23 mouse cellular contexts compared by ENCODE assay signal in genomic region chr14:101829676-101830075, GRCm38 (mm10).
DNase-seq lines count a peak whose midpoint lies in the region; ATAC-seq and TF ChIP-seq lines count a peak whose summit lies in the region.
"Had no signal": no experiment of that assay in that cellular context is flagged by ENCODE, and none has a peak within 500 bp of the region (broad histone marks: within the 10 kb centered on the region; RNA-seq: fewer than 3 reads in every experiment).

No protein-coding gene starts in this region.

- no peaks in the 10 kb centered on the region for H3K79me2 ChIP-seq in heart, adult 2 months (replicated peaks; ENCODE audit: control insufficient read depth, insufficient read depth, low read length)

- H3K27ac ChIP-seq in embryonic facial prominence, embryonic 12.5 days = no peak overlapping the region
- H3K27ac ChIP-seq in embryonic facial prominence, embryonic 10.5 days (replicated peaks) = no peak overlapping the region
- H3K27ac ChIP-seq in heart, adult 2 months = peak overlapping the region; percentile 13; the same call in 1 of the 2 replicates
- H3K27ac ChIP-seq in heart, embryonic 10.5 days = no peak overlapping the region
- H3K27ac ChIP-seq in lung, embryonic 16.5 days (ENCODE audit: low read length) = no peak overlapping the region
- H3K27ac ChIP-seq: forebrain, embryonic 15.5 days; hindbrain, embryonic 12.5 days; kidney, embryonic 15.5 days; liver, embryonic 14.5 days; neural tube, embryonic 13.5 days had no signal

- H3K4me2 ChIP-seq in embryonic facial prominence, embryonic 12.5 days (replicated peaks) = no peak overlapping the region
- H3K4me2 ChIP-seq in lung, embryonic 16.5 days (ENCODE audit: low read depth, low read length) = no peak overlapping the region
- H3K4me2 ChIP-seq: forebrain, embryonic 15.5 days; heart, embryonic 13.5 days; hindbrain, embryonic 12.5 days; kidney, embryonic 15.5 days; midbrain, embryonic 11.5 days; neural tube, embryonic 13.5 days had no signal

- intact Hi-C loops in heart, adult 2 months (cut with DNase I) = loop anchor here (10.0 kb wide), 1 partner anchor 45 kb away; no protein-coding TSS in a partner anchor

- H3K4me3 ChIP-seq in embryonic facial prominence, embryonic 12.5 days = no peak overlapping the region
- H3K4me3 ChIP-seq in embryonic facial prominence, embryonic 10.5 days = no peak overlapping the region
- no peak overlapping the region for H3K4me3 ChIP-seq in heart, adult 2 months
- no peak overlapping the region for H3K4me3 ChIP-seq in heart, embryonic 10.5 days
- no peak overlapping the region for H3K4me3 ChIP-seq in lung, embryonic 16.5 days (ENCODE audit: low read length)
- H3K4me3 ChIP-seq: forebrain, embryonic 15.5 days; heart, embryonic 13.5 days; hindbrain, embryonic 12.5 days; kidney, embryonic 15.5 days; neural tube, embryonic 13.5 days had no signal

- WGBS in embryonic facial prominence, embryonic 12.5 days = 71% methylated on average over 5 of the region's 5 CpGs
- WGBS in embryonic facial prominence, embryonic 10.5 days = 79% methylated on average over 5 of the region's 5 CpGs
- 60% methylated on average over 5 of the region's 5 CpGs for WGBS in heart, adult 2 months
- WGBS in heart, embryonic 10.5 days = 82% methylated on average over 5 of the region's 5 CpGs
- 56% methylated on average over 5 of the region's 5 CpGs for WGBS in lung, embryonic 16.5 days

- H3K4me1 ChIP-seq in embryonic facial prominence, embryonic 12.5 days = 0 out of 2 replicates have a peak, but pooled peaks cover 3% of the 10 kb centered on the region
- H3K4me1 ChIP-seq in embryonic facial prominence, embryonic 10.5 days = peaks cover 11% of the 10 kb centered on the region
- H3K4me1 ChIP-seq in heart, adult 2 months (ENCODE audit: control insufficient read depth, insufficient read depth, low read length) = peaks cover 9% of the 10 kb centered on the region
- no peaks in the 10 kb centered on the region; the same call in 1 of the 2 replicates for H3K4me1 ChIP-seq in heart, embryonic 10.5 days
- H3K4me1 ChIP-seq in lung, embryonic 16.5 days (replicated peaks; ENCODE audit: control insufficient read depth, insufficient read depth, low read length) = peaks cover 14% of the 10 kb centered on the region; the same call in 1 of the 2 replicates
- H3K4me1 ChIP-seq: hindbrain, embryonic 12.5 days; neural tube, embryonic 13.5 days had no signal

- no peaks in the 10 kb centered on the region for H3K27me3 ChIP-seq in embryonic facial prominence, embryonic 12.5 days
- no peaks in the 10 kb centered on the region for H3K27me3 ChIP-seq in embryonic facial prominence, embryonic 10.5 days (replicated peaks; ENCODE audit: low read depth, poor library complexity, severe bottlenecking)
- no peaks in the 10 kb centered on the region for H3K27me3 ChIP-seq in heart, adult 2 months (ENCODE audit: control insufficient read depth, insufficient read depth, low read length)
- no peaks in the 10 kb centered on the region for H3K27me3 ChIP-seq in heart, embryonic 10.5 days (ENCODE audit: insufficient read depth, poor library complexity, severe bottlenecking)
- no peaks in the 10 kb centered on the region for H3K27me3 ChIP-seq in lung, embryonic 16.5 days (ENCODE audit: control insufficient read depth, insufficient read depth, low read depth, low read length)
- H3K27me3 ChIP-seq: forebrain, embryonic 15.5 days; heart, embryonic 13.5 days; hindbrain, embryonic 12.5 days; kidney, embryonic 15.5 days; neural tube, embryonic 13.5 days; Patski had no signal

- TF ChIP-seq CTCF in heart, adult 2 months (IDR thresholded peaks at IDR 0.05) = no peak

- no peak for TF ChIP-seq EP300 in heart, adult 2 months (IDR thresholded peaks at IDR 0.05; ENCODE audit: insufficient read depth, low read depth, low read length)

- DNase-seq in embryonic facial prominence, embryonic 10.5 days (ENCODE audit: low spot score) = no peak
- no peak for DNase-seq in heart, adult 2 months
- DNase-seq in heart, embryonic 10.5 days (ENCODE audit: low spot score) = no peak
- DNase-seq in lung, postnatal 36 days = no peak
- no peak for DNase-seq in cerebellum, adult 8-10 months
- DNase-seq in cerebellum, adult 11 months = no peak
- DNase-seq: adrenal gland, postnatal 10 days; cerebellum, adult 18-20 months; liver; lung, adult 2 months; right cerebral cortex, postnatal 4 days had no signal

- H3K9ac ChIP-seq in embryonic facial prominence, embryonic 12.5 days = no peak overlapping the region
- peak overlapping the region; percentile 50 for H3K9ac ChIP-seq in heart, adult 2 months (ENCODE audit: low read depth, low read length)
- no peak overlapping the region for H3K9ac ChIP-seq in lung, embryonic 16.5 days (ENCODE audit: low read length)
- H3K9ac ChIP-seq: forebrain, embryonic 15.5 days; heart, embryonic 13.5 days; hindbrain, embryonic 12.5 days; kidney, embryonic 15.5 days; liver, embryonic 14.5 days; neural tube, embryonic 13.5 days had no signal

- 0 out of 2 replicates have a peak, but pooled peaks have one; percentile 35 for ATAC-seq in embryonic facial prominence, embryonic 12.5 days (ENCODE audit: insufficient number of reproducible peaks, insufficient read depth, low FRiP score, low TSS enrichment)
- peak; percentile 31; the same call in 1 of the 2 replicates for ATAC-seq in lung, embryonic 16.5 days (ENCODE audit: low read depth)
- ATAC-seq: forebrain, embryonic 15.5 days; intestine, embryonic 16.5 days; Patski had no signal

- no peaks in the 10 kb centered on the region for H3K36me3 ChIP-seq in embryonic facial prominence, embryonic 12.5 days
- no peaks in the 10 kb centered on the region for H3K36me3 ChIP-seq in embryonic facial prominence, embryonic 10.5 days (replicated peaks)
- H3K36me3 ChIP-seq in heart, adult 2 months (ENCODE audit: control insufficient read depth, insufficient read depth, low read length) = peaks cover 16% of the 10 kb centered on the region
- H3K36me3 ChIP-seq in heart, embryonic 10.5 days = no peaks in the 10 kb centered on the region
- H3K36me3 ChIP-seq in lung, embryonic 16.5 days (ENCODE audit: control insufficient read depth, insufficient read depth, low read length) = no peaks in the 10 kb centered on the region
- H3K36me3 ChIP-seq: forebrain, embryonic 15.5 days; G1E; heart, embryonic 13.5 days; hindbrain, embryonic 12.5 days; kidney, embryonic 15.5 days; neural tube, embryonic 13.5 days had no signal

- TF ChIP-seq POLR2A in heart, adult 2 months (IDR thresholded peaks at IDR 0.05; ENCODE audit: insufficient read depth, low read depth, low read length) = no peak

- no peaks in the 10 kb centered on the region for H3K9me3 ChIP-seq in embryonic facial prominence, embryonic 12.5 days
- H3K9me3 ChIP-seq in embryonic facial prominence, embryonic 10.5 days = no peaks in the 10 kb centered on the region
- H3K9me3 ChIP-seq in heart, embryonic 10.5 days = no peaks in the 10 kb centered on the region
- no peaks in the 10 kb centered on the region for H3K9me3 ChIP-seq in lung, embryonic 16.5 days (ENCODE audit: control insufficient read depth, low read length)
- H3K9me3 ChIP-seq: forebrain, embryonic 15.5 days; heart, embryonic 13.5 days; hindbrain, embryonic 12.5 days; kidney, embryonic 15.5 days; neural tube, embryonic 13.5 days had no signal
